Mouse (Mus musculus) cerebellum, adult 11 months (tissue): ENCODE data around the gene Vmn1r183.
"Not testable (repeated sequence)": the region's sequence is repeated elsewhere in the genome, so short reads cannot be mapped to it uniquely, and the experiment has no call there.

Experiments
- DNase-seq: peaks from one replicate; pipeline ENCODE4 v3.0.0; 2022

Gene Vmn1r183

GRCm38 (mm10) chr7:24052660-24053304 is at the start of gene Vmn1r183:
Vmn1r183 (plus strand) TSS chr7:24053254.
- no peak for DNase-seq

- not testable (repeated sequence) for DNase-seq
Observed at GRCm38 (mm10) chr7:24074424-24074823, 21.4 kb downstream of the Vmn1r183 start.

DNA sequence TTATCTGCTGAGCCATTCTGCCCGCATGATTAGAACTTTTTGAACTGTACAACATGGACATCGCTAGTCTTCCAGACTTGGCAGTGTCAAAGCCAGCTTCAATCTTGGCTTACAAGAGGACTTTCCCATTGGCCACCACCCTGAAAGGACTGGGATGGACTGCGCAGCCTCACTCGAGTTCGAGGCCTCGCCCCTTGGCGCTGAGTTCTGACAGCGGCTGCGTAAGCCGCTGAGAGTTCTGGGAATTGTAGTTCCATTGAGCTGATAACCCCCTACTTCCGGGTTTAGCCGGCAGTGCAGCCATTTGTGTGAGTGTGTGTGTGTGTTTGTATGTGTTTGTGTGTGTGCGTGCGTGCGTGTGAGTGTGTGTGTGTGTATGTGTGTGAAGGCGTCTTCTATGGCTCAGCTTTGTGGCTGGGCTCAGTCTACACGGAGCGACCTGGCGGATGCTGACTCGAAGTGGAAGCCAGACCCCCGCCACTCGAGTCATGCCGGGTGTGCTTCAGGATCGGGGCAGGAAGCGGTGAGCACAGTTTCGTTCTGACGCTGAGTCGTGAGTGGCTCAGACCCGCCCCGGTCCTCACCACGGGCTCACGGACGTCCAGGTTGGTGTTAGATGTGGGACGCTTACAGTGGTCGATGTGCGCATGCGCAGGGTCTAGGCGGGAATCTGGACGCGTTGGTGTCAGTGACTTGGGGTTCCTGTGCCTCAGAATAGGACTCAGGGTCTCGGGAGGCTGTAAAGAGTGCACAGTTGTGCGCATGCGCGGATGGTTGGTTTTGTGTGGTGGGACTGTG is 28.8 kb downstream of the Vmn1r183 start, which contains the start of gene Zfp180:
Gene Zfp180 (plus strand): TSS at position 291 of the 798 bp plus-strand sequence.
- DNase-seq: peak; percentile 94

DNA sequence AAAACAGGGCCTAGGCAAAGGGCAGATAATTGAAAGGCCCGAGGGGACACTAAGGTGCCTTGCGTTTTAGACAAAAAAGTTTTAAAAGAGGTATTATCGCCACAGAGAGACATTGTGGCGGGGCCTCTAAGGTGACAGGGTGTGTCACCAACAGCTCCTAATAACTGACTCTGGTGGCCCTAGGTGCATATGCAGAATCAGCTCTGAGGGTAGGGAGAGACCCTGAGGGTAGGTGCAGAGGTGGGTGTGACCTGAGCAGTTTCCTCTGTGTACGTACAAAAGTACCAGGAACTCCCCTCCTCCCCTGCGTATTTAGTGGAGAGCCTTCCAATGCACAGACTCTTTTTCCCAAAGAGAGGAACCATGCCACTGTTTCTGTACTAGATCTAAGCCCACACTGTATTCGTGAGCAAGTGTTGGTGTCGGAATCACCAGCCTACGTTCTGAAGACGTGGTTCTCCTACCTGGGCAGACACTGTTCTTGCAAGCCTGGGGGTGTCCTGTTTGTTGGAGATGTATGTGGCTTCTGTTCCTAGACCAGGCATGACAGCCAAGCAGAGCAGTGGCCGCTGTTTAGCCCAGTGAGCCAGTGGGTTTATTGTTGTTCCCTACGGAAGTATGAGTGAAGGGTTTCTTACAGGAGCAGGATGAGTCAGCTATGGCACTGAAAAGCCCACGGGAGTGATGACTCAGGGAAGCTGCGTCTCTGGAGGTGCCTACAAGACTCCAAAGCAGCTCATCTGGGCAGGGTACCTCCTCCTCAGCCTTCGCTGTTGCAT is 29.6 kb downstream of the Vmn1r183 start:
- no peak for DNase-seq

DNA sequence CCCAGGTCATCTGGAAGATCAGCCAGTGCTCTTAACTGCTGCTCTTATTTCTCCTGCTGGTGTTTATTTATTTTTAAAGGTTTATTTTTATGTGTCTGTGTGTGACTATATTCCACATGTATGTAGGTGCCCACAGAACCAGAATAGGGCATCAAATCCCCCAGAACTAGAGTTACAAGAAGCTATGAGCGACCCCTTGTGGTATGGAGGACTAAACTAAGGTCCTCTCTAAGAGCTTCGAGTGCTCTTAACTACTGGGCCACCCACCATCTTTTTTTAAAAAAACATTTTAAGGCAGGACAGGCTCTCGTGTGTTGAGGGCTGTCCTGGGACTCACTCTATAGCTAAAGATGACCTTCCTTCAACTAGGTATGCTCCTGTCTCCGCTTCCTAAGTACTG is 33.8 kb downstream of the Vmn1r183 start:
- DNase-seq: no peak

DNA sequence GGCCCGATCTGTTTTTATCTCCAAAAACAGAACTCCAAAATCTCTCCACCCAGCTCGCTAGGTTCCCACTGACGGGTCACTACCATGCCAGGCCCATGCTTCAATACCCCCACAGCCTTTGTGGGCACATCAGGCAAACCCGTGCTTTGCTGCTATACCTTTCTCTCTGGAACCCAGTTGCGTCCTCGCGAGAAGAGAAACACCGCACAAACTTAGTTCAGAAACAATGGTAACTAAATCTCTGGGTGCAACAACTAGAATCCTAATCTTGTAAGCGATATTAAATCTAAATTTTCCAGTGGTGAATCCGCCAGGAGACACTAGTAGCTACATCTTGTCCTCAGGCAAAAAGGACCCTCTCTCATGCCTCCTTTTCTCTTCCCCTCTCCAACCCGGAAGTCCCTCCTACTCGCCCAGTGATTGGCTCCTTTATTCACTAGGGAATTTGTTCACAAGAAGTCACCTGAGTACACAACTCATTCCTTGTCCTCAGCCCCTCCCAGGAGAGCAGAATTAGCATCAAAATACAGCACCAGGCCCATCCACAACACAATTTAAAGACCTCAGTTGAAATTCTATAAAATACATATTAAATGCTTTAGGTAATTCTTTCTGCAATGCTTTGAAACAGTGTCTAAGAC is 34.6 kb downstream of the Vmn1r183 start:
- DNase-seq: no peak

GRCm38 (mm10) chr7:24104403-24104802 is 51.3 kb downstream of the Vmn1r183 start:
- no peak for DNase-seq

DNA sequence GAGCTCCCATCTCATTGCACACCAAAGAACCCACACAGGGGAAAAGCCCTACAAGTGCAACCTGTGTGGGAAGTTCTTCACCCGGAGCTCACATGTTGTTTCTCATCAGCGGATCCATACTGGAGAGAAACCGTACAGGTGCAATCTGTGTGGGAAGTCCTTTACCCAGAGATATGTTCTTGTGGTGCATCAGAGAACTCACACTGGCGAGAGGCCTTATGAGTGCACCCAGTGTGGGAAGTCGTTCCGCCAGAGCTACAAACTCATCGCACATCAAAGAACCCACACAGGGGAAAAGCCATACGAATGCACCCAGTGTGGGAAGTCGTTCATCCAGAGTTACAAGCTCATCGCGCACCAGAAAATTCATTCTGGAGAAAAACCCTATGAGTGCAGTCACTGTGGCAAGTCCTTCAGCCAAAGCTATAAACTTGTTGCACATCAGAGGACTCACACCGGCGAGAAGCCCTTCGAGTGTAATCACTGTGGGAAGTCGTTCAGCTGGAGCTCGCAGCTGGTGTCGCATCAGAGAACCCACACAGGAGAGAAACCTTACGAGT is 52.2 kb downstream of the Vmn1r183 start:
- DNase-seq: no peak

DNA sequence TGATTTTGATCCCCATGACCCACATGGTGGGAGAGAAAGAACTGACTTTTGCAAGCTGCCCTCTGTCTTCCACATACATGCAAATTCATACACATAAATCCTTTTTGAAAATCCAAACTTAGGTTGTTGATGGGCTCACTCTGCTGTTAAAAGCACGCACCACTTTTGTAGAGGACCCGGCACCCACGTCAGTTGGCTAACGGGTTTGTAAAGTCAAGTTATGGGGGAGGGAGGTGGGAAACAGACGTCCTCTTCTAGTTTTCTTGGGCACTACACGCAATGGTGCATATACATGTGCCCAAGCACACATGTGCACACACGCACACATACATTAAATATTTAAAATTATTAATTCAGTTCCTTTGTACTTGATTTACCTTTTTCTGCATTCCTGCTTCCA is 57.8 kb downstream of the Vmn1r183 start:
- no peak for DNase-seq

GRCm38 (mm10) chr7:24111772-24112155 is 58.7 kb downstream of the Vmn1r183 start:
- DNase-seq: no peak

DNA sequence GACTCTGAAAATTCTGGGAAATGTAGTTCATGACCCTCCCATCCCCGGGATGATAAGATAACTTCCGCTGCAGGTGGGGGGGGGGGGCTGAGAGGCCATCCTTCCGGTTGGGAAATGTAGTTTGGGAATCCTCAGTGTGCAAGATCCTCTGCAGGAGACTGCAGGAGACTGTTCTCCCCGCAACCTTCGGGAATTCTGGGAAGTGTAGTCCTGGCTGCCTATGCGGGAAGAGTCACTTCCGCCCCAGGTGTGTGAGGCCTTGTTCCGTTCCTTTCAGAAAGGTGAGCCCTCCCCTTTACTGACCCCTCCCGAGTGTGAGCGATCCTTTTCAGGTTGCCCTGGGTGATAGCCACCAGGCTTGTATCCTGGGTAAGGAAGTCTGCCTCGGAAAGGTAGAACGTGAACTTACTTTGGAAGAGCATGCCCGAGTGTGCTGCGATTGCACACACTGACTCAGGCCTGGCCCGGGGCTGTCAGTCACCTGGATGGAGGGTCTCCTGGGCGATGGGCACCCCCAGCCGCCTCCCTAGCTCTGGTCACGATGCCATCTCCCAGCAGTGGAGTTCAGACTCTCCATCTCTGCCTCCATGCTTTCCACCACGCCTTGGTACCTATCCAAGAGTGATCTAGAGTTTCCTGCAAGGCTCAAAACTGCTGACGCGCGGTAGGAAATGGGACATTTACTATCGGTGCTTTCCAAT is 59.3 kb downstream of the Vmn1r183 start, which contains the start of gene Zfp112:
Gene Zfp112 (plus strand): TSS at position 159 of the 701 bp plus-strand sequence.
- DNase-seq: peak; percentile 82

GRCm38 (mm10) chr7:24113001-24113400 is 59.9 kb downstream of the Vmn1r183 start:
- DNase-seq: peak; percentile 61
